Mouse (Mus musculus) ES-Bruce4 (cell line): ENCODE results near the gene Atg13. TPM values are rescaled to one million over a fixed set of nuclear protein-coding genes. Genes with fewer than 3 reads are reported as not detected.

Experiments used
- H3K27ac ChIP-seq: 2 replicates; pipeline ENCODE4 v1.5.1; 2012; ENCODE audit warnings: low read length, inconsistent platforms; ENCODE audit not compliant: insufficient read depth
- H3K27me3 ChIP-seq: 2 replicates; pipeline ENCODE4 v1.6.1; 2012; ENCODE audit warnings: mild to moderate bottlenecking, low read length, inconsistent platforms; ENCODE audit not compliant: control insufficient read depth, poor library complexity, insufficient read depth, severe bottlenecking
- H3K36me3 ChIP-seq: 2 replicates; pipeline ENCODE4 v1.6.1; 2012; ENCODE audit warnings: inconsistent platforms, mild to moderate bottlenecking, low read length, moderate library complexity; ENCODE audit not compliant: control insufficient read depth, poor library complexity, insufficient read depth, severe bottlenecking
- H3K4me1 ChIP-seq: one replicate; pipeline ENCODE4 v1.8.1; 2011; ENCODE audit warnings: low read length; ENCODE audit not compliant: control insufficient read depth, insufficient read depth
- H3K4me3 ChIP-seq: 2 replicates; pipeline ENCODE4 v1.5.1; 2011; ENCODE audit warnings: low read depth, mild to moderate bottlenecking, low read length
- H3K9ac ChIP-seq: 2 replicates; pipeline ENCODE4 v1.6.1; 2012; ENCODE audit warnings: low read depth, mild to moderate bottlenecking, inconsistent platforms; ENCODE audit not compliant: poor library complexity, severe bottlenecking
- H3K9me3 ChIP-seq: replicated peaks from 2 replicates; pipeline ENCODE4 v1.6.1; 2012; ENCODE audit warnings: mild to moderate bottlenecking, low read length, inconsistent platforms; ENCODE audit not compliant: control insufficient read depth, poor library complexity, insufficient read depth, severe bottlenecking
- CTCF ChIP-seq: IDR thresholded peaks from one replicate; pipeline ENCODE4 v1.8.1; 2011; ENCODE audit warnings: low read depth, low read length
- EP300 ChIP-seq: IDR thresholded peaks from 2 replicates; pipeline ENCODE4 v1.6.1; 2011; ENCODE audit warnings: low read depth, low read length; ENCODE audit not compliant: insufficient read depth
- POLR2A ChIP-seq: IDR thresholded peaks from one replicate; pipeline ENCODE4 v1.8.1; 2011; ENCODE audit warnings: low read length; ENCODE audit not compliant: insufficient read depth
- polyA plus RNA-seq: library from polyadenylated mRNA; stranded (reverse); fragments of >200 nt; gene quantifications from 2 replicates; pipeline ENCODE4 v1.2.4, GENCODE M21; 2011; ENCODE audit warnings: low read depth; ENCODE audit not compliant: missing spikeins, insufficient read depth, insufficient read length

The Atg13 gene
- polyA plus RNA-seq, 1 experiment, result 38.8 TPM

DNA sequence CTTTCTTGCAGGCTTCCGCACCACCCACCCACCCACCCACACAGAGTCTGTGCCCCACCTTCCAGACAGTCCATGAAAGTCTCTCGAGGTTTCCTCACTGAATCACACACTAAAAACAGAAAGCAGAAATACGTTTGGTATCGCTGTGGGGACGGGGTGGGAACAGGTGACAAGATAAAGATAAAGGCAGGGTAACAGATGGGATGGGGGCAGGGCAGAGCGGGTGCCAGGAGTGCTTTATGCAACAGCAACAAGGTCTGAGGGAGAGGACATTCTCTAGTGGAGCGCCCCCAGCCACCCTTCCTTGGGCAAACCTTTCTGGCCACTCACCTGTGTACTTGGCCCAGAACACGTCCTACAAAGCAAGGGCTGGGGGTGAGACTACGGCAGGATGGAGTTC, 75.5 kb downstream of the Atg13 start:
- Histone ChIP-seq H3K27ac (no peak overlapping the region), H3K4me1 (no peaks in the 10 kb centered on the region), H3K9me3 (no peaks in the 10 kb centered on the region), H3K4me3 (peak overlapping the region; percentile 9; the same call in 1 of the 2 replicates), H3K27me3 (no peaks in the 10 kb centered on the region), H3K9ac (peak overlapping the region; percentile 24; the same call in 1 of the 2 replicates), H3K36me3 (no peaks in the 10 kb centered on the region)
- no peak for TF ChIP-seq POLR2A
- TF ChIP-seq CTCF, result no peak
- no peak for TF ChIP-seq EP300

- Histone ChIP-seq H3K4me3 (no peak overlapping the region), H3K9ac (no peak overlapping the region), H3K27ac (no peak overlapping the region), H3K27me3 (no peaks in the 10 kb centered on the region), H3K4me1 (no peaks in the 10 kb centered on the region), H3K9me3 (no peaks in the 10 kb centered on the region), H3K36me3 (no peaks in the 10 kb centered on the region)
- TF ChIP-seq POLR2A (no peak), EP300 (no peak), CTCF (no peak)
These were observed 76.9 kb downstream of the Atg13 start for GRCm38 (mm10) chr2:91633334-91633977.

GRCm38 (mm10) chr2:91632316-91632715, 78.1 kb downstream of the Atg13 start:
- Histone ChIP-seq H3K27ac (no peak overlapping the region), H3K4me1 (no peaks in the 10 kb centered on the region), H3K9ac (no peak overlapping the region), H3K9me3 (no peaks in the 10 kb centered on the region), H3K27me3 (no peaks in the 10 kb centered on the region), H3K4me3 (no peak overlapping the region), H3K36me3 (no peaks in the 10 kb centered on the region)
- no peak for TF ChIP-seq EP300
- no peak for TF ChIP-seq CTCF

DNA sequence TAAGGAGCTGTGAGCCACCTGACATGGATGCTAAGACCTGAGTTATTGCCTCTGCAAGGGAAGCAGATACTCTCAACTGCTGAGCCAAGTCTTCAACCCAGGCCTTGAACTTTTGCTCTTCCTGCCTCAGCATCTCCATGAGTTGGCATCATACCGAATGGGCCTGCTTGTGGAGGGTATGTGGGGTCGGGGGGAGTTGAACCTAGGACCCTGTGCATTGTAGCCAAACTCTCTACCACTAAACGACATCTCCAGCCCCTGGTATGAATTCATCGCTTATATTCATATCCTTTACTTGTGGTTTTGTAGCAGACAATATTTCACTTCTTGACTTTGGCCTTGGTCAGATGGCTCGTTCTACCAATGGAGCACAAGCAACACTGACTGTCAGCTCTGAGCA, 78.5 kb downstream of the Atg13 start:
- Histone ChIP-seq H3K27ac (no peak overlapping the region), H3K4me1 (no peaks in the 10 kb centered on the region), H3K4me3 (no peak overlapping the region), H3K9me3 (no peaks in the 10 kb centered on the region), H3K27me3 (no peaks in the 10 kb centered on the region), H3K9ac (no peak overlapping the region), H3K36me3 (no peaks in the 10 kb centered on the region)
- TF ChIP-seq CTCF (no peak), EP300 (no peak), POLR2A (no peak)

DNA sequence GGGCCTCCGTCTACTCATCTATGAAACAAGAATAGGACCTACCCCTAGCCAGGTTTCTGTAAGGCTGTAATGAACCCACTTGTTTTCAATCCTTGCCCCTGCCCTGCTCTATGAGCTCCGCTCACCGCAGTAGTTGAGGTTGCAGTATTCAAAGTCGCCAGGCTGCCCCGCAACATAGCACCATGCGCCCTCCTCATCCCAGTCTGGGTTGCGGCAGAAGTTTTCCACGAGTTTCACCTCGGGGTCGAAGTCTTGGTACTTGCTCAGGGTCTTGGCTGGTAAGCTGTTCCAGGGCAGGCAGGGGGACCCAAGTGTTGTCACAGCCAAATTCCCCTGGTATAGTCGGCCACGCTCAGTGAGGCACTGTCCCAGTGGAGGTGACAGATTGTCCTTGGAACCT, 80.0 kb downstream of the Atg13 start:
- no peak overlapping the region for H3K27ac ChIP-seq
- no peaks in the 10 kb centered on the region for H3K27me3 ChIP-seq
- no peaks in the 10 kb centered on the region for H3K9me3 ChIP-seq
- no peak overlapping the region for H3K4me3 ChIP-seq
- TF ChIP-seq POLR2A (no peak), CTCF (no peak), EP300 (no peak)
- no peaks in the 10 kb centered on the region for H3K4me1 ChIP-seq
- no peaks in the 10 kb centered on the region for H3K36me3 ChIP-seq
- no peak overlapping the region for H3K9ac ChIP-seq

GRCm38 (mm10) chr2:91629682-91630081, 80.7 kb downstream of the Atg13 start:
- Histone ChIP-seq H3K9ac (no peak overlapping the region), H3K36me3 (no peaks in the 10 kb centered on the region), H3K4me3 (no peak overlapping the region; the same call in 1 of the 2 replicates), H3K9me3 (no peaks in the 10 kb centered on the region), H3K27me3 (no peaks in the 10 kb centered on the region), H3K27ac (no peak overlapping the region), H3K4me1 (no peaks in the 10 kb centered on the region)
- TF ChIP-seq POLR2A (no peak), EP300 (no peak), CTCF (peak; percentile 53)
